Mouse (Mus musculus) layer of hippocampus, adult 18-20 months (tissue): ENCODE results near the gene Gtf2f1. TPM values are rescaled to one million over a fixed set of nuclear protein-coding genes. Genes with fewer than 3 reads are reported as not detected.

Experiments used
- DNase-seq, 2 experiments: peaks; one replicate each; pipeline ENCODE4 v3.0.0; 2022; ENCODE audit warnings: low spot score in 2 of 2
- total RNA-seq, 2 experiments: library from RNA; stranded (reverse); gene quantifications; 2 replicates each; pipeline ENCODE4 v1.2.3; 2021

The Gtf2f1 gene
- total RNA-seq, 2 experiments from 2014 or later: 67.3 to 68.6 TPM

DNA sequence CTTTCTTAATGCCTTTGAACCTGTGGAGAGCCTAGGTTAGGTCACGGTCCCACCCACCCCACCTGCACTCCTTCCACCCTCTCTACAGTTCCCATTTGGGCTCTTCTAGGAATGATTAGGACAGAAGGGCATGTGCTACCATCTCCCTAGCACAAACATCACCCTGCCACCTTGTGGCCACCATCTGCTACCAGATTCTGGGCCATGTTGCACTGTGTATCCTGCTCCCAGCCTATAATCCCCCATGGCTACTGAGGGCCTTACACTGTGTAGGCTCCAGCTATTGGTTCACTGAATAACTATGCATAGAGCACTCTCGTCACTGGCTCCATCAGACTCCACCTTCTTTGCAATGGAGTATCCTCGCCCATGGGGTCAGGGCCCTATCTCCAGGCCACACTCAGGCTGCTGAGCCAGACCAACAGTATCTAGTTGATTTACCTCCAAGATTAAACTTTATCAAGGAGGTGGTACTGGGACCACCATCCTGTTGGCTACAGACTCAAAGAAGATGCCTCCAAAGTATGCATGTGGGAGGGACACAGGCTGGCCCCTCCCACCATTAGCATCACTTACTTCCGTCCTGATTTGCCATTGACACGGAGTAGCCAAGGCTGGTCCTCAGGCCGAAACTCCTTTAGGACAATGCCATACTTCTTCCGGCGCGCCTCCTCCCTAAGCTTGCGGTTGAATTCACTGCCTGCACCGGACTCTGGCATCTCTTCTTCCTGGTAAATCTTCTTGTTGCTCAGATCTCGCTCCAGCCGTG is 3.8 kb downstream of the Gtf2f1 start:
- DNase-seq: no peak

DNA sequence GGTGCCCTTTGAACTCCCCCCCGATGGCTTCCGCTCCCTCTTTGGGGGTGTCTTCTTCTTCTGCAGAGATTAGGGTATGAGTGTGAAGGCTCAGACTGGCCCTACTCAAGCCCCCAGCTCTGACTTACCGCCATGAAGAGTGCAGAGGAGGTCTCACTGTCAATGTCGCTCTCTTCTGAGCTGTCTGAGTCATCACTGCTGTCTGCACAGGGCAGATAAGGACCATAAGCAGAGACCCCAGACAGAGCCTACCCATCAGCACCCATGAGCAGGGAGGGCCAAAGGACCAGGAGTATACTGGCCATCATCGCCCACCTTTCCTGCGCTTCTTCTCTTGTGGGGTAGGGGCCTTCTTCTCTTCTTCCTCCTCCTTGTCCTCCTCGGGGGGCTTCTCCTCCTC is 7.1 kb downstream of the Gtf2f1 start:
- no peak for DNase-seq

DNA sequence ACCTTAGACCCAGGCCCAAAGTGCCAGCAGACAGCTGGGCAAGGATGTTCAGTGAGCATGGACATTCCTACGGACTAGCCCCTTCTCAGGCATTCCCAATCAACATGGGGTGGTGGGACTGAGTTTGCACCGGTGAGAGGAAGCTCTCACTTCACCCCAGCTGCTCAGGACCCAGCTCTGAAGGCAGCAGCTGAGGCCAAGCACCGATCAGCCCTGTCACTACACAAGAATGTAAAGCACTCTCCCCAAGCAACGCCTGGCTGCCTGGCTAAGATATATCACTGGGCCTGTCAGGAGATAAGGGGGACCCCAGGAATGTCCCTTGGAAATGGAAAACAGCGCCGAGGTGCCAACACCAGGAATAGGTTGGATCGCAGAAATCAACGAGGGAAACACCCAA is 9.9 kb downstream of the Gtf2f1 start:
- no peak for DNase-seq

DNA sequence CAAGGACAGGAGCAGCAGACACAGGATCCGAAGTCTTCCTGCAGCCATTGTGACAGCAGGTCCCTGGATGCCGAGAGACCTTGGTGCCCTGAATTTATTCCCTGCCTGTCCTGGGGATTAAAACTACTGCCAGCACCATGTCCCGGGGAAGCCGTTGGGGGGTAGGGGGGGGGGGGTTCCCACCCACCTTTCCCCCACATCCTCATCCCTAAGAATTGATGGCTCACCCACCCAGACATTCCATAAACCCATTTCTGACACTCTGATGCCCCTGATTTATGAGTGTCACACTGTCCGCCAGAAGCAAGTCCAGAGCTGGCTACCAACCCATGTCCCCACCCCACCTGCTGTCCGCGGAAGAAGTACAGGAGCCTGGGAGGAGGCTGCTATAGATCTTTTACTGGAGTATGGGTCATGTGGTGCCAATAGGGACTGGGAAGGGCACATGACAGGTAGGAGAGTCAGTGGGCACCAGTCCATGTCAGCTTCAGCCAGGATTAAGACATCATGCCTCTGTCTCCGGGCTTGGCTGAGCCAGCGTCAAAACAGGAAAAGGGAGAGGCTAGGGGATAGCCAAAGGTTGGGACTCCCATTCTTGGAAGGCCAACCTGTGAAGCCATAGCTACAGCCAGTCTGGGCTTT is 11.0 kb downstream of the Gtf2f1 start, which contains the start of gene Pspn:
Gene Pspn, minus strand, starts transcription at position 51 of the 642 bp plus-strand sequence.
- DNase-seq: no peak

DNA sequence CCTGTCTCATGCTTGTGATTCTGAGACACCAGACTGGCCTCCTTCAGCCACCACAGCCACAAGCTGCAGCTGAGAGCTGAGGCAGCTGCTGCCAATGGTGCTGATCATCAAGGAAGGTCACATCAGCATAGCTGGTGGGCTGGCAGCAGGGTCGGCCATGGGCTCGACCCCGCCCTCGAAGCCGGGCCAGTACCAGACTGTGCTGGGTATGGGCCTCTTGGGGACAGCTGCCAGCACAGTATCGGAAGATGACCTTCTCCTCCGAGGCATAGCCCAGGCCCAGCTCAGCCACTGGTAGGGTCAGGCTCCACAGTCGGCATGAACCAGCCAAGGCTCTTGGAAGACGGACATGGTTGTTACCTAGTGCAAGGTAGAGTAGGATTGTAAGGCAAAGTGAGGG is 11.7 kb downstream of the Gtf2f1 start:
- no peak for DNase-seq

DNA sequence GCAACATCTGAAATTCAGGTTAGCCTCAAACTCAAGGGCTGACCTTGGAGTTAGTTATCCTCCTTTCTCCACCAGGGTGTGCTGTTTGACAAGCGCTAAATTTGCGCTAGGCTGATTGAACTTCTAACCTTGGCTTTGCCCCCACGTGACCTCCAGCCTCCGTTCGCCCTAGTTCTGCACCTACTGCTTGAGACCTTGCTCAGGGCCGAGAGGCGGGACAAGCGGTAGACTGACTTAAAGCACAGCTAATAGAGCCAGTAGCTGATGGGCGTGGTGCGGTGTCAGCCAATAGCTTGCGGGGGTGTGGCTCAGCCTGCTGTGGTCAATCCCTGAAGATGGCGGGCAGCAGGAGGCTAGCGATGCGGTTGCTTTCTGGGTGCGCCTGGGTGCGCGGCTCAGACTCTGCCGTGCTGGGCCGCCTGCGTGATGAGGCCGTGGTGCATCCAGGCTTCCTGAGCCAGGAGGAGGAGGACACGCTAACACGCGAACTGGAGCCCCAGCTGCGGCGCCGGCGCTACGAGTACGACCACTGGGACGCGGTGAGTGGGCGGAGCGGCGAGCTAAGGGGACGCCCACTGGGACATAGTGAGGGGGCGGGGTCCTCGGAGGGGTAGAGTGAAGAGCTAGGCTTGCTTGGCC is 13.9 kb downstream of the Gtf2f1 start, which contains the start of gene Alkbh7:
Gene Alkbh7, plus strand, starts transcription at position 311 of the 639 bp plus-strand sequence.
- DNase-seq: peak; percentile 90 to 96

DNA sequence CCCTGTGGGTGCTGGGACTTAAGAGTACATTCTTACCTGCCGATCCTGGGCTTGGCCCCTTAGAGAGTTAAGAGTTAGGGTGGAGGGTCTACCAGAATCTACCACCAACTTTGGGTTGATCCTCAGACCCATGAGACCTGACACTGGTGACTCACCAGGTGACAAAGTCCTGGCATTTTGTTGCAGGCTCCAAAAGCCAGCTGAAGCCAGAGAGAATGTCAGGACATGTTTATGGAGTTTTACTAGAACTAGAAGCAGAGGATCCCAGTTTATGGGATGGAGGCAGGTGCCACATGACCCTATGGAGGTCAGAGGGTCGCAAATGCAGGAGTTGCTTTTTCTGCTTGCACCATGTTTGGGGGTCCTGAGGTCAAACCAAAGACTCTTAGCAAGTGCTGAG is 14.6 kb downstream of the Gtf2f1 start:
- DNase-seq: no peak

DNA sequence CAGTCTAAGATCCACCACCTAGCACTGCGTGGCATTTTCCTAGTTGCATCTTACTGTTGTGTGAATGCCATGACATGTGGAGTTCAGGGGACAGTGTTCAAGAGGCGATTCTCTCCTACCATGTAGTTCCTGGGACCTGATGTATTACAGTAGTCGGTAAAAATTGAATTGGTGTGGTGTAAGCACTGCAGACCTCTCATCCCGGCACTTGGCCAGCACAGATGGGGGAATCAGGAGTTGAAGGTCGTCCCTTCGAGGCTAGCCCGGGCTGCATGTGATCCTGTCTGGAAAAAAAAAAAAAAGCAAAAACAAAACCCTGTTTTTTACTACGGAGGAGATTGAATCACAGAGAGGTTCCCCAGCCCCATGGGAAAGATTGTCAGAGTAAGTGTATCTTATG is 16.0 kb downstream of the Gtf2f1 start:
- DNase-seq: no peak

DNA sequence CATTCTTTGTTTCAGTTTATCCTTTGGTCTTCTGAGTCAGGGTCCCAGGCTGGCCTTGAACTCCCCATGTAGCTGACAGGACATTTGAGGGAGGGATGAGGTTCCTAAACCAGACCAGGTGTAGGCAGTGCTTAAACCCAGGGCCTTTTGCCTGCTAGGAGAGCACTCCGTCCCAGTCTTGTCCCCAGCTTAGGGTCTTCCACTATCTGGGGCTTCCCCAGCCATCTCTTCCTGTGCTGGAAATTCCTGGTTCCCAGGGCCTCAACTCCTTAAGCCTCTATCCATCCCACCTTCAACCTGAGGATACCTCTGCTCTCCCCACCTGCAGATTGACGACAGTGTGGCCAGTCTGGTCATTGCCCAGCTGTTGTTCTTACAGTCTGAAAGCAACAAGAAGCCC is 20.1 kb downstream of the Gtf2f1 start:
- DNase-seq: no peak

DNA sequence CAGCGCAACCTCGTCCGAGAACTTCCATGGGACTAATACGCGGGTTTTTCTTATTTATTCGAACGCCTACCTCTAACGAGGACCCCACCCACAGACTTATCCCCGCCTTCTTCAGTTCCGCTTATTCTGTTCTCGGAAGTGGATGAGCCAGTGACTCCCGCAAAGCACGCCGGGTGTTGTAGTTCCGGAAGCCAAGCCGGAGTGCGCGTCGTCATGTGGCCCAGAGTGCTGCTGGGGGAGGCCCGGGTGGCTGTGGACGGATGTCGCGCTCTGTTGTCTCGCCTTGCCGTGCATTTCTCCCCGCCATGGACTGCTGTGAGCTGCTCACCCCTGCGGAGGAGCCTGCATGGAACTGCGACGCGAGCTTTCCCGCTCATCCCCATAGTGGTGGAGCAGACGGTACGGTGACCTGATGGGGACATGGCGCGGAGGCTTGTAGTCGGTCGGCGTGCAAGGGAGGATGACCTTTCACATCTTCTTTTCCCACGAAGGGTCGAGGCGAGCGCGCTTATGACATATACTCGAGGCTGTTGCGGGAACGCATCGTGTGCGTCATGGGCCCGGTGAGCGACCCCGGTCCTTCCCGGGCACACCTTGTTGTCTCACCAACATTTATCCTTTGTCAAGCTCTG is 20.9 kb downstream of the Gtf2f1 start, which contains the start of gene Clpp:
Gene Clpp, plus strand, starts transcription at position 191 of the 632 bp plus-strand sequence.
- peak; percentile 95 to 98 for DNase-seq

DNA sequence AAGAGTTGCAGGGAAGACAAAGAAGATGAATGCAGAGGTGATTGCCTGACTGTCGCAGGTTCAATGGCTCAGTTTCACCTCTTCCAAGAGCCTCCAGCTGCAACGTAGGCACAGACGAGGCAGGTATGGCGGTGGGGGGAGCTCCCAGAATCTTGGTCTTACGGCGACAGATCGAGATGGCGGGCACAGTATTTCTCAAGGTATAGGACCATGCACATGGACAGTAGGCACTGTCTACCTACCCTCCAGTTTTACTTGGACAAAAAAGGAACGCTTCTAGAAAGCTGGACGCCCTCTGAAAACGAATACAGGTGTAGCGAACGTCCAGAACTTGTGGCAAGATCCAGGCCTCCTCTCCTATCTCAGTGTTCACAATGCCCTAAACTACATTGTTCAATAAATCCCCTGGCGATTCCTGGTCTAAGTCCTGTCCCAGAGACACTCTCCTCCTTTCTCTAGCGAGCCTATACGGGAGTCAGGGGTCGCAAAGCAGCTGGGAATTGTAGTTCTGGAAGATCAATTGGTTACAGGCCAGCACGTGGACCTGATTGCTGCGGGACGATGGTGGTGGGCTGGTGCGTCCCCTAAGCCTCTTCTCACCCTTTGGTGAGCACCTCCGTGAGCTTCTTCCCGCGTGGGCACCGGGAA is 21.5 kb downstream of the Gtf2f1 start:
- DNase-seq: peak in 1 of 2 experiments; percentile 91

DNA sequence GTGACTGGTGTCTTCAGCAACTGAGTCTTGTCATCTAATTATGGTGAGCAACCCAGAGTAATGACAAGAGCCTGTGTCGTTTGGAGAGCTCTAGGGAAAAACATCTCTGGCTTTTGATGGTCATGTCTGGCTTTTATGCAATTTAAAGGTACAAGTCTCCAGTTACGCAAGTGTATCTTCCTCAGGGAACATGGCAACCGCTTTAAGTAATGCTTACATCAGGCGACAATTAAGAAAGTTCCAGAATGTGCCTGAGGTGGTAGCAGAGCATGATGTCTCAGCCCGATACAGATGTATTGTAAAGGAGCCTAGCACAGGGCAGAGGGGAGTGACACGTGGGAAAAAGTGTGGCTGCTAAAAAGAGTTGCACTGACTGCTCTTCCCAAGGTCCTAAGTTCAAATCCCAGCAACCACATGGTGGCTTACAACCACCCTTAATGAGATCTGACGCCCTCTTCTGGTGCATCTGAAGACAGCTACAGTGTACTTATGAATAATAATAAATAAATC is 22.1 kb downstream of the Gtf2f1 start:
- DNase-seq: no peak

DNA sequence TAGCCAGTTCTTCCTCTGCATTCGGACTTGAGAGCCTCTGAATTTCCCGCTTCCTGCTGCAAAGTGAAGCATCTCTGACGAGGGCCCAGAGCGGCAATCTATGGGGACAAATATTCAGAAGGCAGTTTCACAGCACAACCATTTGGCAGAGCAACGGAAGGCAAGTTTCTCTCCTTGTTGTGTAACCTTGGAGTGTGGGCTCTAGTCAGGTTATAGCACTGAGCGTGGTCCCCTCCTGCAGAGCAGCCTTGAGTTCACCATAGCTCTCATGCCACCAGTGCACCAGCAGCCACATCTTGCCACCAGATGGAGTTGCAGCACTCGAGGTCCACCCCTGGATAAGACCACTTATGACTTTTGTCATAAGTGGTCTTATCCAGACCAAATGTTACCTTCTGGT is 22.6 kb downstream of the Gtf2f1 start:
- DNase-seq: no peak

DNA sequence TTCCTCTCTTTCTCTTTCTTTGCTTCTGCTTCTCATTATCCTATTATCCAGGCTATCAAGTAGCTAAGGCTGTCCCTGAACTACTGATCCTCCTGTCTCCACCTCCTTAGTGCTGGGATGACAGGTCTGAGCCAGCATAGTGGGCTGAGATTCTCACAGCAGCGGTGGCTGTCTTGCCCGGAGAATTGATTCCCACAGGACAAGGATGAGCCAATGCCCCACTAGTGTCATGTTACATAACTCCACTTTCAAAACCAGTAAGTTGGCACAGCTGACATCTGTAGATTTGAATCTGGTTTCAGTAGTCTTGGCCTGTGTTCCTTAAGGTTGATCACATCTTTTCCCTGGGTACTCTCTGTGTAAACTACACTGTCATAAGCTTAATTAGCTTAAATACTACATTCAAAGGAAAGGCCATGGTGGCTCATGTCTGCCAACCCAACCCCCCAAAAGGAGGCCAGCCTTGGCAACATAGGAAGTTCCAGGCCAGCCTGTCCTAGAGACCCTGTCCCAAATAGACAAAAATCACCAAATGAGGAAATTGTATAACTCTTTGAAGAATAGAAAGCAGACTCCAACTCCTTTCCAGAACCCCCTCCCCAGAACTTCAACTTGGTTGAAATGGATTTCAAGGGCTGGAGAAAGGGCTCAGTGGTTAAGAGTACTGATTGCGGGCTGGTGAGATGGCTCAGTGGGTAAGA is 24.8 kb downstream of the Gtf2f1 start:
- no peak for DNase-seq

DNA sequence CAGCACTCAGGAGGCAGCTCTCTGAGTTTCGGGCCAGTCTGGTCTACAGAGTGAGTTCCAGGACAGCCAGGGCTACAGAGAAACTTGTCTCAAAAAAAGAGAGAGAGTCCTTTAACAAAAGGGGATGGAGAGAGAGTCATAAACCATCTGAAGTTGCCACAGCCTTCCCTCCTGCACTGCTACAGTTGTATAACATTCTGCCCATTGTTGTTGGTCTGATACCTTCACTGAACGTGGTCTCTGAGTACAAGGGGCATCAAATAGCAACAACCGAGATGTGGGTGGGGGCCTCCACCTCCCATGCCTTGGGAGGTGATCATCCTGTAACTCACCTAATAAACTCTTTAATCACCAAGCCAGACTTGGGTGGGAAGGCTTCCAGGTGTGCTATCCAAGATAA is 25.4 kb downstream of the Gtf2f1 start:
- DNase-seq: no peak

DNA sequence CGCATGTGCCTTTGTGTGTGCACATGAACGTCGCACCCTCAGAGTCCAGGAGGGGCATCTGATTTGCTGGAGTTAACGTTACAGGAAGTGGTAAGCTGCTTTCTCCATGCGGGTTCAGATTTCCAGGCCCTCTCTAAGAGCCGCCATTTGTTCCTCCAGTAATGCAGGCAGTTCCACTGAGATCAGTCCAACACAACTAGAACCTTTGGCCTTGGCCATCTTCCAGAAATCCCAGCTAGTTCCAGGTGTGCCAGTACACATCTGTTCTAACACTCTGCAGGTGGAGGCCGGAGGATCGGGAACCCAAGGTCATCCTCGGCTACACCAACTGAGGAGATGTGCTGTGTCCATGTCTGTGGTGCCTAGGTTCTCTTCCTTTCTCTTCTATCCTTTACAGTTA is 26.2 kb downstream of the Gtf2f1 start:
- DNase-seq: no peak

DNA sequence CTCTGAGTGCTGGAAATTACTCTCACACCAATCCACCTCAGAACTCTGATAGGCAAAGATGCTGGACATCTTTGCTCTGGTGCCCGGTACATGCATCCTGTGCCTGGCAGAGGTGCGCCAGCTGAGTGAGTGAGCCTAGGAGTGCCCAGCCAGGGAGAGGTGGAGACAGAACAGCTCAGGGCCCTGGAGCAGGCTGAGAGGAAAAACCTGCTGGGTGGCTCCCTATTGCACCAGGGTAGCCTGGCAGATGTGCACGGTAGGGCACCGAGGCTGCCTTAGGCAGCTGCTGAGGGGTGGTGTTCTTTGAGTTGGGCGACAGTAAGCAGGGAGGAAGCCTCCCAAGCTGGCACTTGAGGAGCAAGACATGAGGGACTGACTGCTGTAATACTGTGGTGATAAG is 29.1 kb downstream of the Gtf2f1 start, which contains the start of gene Acer1:
Gene Acer1, minus strand, starts transcription at position 114 of the 400 bp plus-strand sequence.
- no peak for DNase-seq

DNA sequence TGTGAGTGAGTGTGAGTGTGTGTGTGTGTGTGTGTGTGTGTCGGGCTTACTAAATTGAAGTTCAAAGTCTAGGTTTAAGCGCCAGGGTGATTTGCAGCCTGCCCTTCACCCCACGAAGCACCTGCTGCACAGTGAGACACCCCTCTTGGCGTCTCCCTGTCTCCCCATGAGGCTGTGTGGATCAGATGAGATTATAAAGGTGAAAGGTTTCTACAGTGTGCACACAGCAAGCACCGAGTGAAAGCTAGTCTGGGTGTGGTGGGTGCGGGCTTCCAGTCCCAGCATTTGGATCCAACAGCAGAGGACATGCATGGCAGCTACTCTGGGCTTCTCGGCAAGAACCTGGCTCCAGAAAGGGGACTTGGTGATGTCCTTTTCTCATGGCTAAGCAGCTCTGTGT is 30.0 kb downstream of the Gtf2f1 start:
- DNase-seq: no peak

DNA sequence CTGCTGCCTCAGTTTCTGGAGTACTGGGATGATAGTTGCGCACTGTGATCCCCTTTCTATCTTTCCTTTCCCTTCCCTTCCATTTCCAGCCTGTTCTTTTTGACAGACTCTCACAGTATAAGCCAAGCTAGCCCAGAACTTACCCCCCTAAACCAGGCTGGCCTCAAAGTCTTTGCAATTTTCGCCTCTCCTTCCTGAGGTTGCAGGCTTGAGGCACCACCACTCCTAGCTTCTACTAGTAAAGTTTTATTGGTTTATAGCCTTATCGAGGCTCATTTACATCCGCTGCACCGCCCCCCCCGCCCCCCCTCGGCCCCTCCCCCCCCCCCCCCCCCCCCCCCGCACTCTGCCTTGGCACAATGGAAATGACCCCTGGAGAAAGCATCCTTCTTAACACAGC is 31.6 kb downstream of the Gtf2f1 start:
- DNase-seq: no peak
